Mouse (Mus musculus): ENCODE measurements around the gene Amn1.
"Not testable (repeated sequence)": the region's sequence is repeated elsewhere in the genome, so short reads cannot be mapped to it uniquely, and the experiment has no call there.

Gene Amn1

DNA sequence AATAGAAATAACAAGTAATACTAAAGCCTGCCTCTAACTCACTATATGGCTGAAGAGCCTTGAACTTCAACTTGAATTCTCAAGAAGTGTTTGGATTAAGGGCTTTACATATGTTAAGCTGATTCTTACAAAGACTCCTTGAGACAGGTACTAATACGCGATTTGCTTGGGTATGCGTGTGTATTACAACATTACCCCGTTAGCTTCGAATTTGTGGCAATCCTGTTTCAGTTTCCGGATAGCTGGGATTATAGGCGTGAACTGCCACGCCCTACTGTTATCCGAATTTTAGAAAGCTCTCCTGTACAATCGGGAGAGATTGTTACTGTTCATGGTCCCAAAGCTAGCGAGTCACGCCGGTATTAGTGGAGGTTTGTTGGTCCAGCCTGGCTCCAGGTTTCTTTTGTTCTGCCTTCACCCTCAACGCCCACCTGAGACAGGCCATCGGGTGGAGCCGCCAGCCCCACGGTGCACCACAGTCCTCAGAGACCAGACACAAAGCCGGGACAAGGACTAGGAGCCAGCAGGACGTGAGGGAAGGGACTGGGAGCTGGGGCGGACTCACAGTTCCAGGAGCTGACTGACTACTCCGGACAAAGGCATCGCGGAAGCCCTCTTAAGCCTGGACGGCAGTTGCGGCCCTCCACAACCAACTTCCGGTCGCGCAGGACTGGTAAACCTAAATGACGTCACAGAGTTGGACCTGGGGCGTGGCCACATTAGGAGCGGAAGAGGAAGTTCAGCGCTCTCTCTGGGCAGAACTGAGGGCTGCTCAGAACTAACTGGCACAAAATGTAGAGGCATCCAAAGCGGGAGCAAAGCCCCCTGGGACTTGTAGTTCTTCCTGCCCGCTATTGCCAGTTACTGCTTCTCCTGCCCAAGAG lies at the start of gene Amn1:
Gene Amn1, minus strand, starts transcription at position 672 of the 884 bp plus-strand sequence.
- peak; percentile 97 for DNase-seq (ENCODE audit: inconsistent ontology term)

DNA sequence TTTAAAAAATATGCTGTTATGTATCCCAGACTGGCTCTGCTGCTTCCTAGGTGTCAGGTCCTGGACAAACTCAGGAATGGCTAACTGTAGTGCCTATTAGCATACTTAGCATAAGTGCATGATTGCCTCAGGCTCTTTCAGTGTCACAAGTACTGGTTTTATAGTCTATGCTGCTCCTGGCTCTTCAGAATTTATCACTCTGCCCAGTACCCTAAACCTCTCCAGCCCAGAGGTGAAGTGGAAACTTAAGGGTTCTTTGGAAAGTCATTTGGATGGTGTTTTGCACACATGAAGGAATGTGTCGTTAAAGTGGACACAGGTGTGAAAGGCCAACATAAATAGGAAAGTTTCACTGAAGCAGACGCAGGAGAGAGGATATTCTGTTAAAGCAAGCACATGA lies 48.3 kb upstream of the Amn1 start:
- DNase-seq (ENCODE audit: inconsistent ontology term): no peak

DNA sequence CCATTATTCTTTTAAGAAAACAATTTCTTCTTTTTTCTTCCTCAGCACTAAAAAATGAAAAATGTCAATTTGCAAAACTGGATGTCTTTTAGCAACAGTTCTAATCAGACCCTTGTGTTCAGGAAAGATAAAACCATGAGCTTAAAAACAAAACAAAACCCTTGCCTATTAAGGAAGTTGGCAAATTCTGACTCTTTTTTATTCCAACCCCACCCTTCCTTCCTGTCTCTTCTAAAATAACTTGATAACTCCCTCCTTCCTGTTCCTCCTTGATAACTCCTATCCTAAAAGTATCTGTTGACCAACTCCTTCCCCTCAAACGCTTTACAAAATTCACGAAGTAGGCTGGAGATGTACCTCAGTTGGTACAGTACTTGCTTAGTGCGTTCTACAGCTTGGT lies 45.4 kb upstream of the Amn1 start:
- no peak for DNase-seq (ENCODE audit: inconsistent ontology term)

DNA sequence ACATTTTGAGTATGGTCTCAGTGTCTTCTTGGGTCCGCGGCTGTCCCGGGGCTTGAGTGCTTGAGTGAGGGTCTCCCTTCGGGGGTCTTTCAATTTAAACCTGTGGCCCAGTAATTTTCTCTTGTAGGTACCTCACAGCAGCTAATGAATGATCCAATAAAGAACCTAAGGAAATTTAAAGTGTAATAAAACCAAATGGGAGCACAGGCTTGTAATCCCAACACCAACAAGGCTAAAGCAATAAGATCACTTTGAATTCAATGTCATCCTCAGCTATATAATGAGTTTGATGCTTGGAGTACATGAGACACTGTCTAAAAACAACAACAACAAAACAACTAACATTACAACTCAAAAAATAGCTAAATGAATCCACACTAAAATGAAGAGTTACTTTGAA lies 36.2 kb upstream of the Amn1 start:
- DNase-seq (ENCODE audit: inconsistent ontology term): no peak

DNA sequence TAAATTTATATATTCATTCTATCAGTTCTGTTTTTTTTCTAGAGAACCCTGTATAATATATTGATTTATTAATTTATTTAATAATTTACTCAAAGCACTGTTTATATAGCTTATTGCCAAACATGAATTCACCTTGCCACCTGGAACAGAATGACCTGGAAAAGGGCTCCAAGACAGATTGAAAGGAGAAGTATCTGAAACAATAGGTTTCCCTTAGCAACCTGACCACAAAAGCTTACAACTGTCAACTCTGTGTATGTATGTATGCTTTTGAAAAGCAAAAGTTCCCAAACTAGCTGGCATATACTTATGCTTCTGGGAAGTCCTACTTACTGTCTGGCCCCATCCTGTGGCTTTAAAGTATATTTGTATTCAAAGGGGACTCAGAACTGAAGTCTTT lies 32.8 kb upstream of the Amn1 start:
- peak; percentile 49 for DNase-seq (ENCODE audit: inconsistent ontology term)

DNA sequence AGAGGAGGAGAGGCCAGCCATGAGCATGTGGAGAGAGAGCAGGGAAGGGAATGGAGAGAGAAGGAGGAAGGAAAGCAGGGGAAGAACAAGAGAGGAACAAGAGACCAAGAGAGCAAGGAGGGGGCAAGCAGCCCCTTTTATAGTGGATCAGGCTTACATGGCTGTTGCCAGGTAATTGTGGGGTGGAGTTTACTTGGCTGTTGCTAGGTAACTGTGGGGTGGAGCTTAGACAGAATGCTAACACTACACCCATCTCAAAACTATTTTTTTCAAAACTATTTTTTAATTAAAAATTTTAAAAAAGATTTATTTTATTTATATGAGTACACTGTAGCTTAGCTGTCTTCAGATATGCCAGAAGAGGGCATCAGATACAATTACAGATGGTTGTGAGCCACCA lies 10.1 kb upstream of the Amn1 start:
- DNase-seq (ENCODE audit: inconsistent ontology term): no peak

DNA sequence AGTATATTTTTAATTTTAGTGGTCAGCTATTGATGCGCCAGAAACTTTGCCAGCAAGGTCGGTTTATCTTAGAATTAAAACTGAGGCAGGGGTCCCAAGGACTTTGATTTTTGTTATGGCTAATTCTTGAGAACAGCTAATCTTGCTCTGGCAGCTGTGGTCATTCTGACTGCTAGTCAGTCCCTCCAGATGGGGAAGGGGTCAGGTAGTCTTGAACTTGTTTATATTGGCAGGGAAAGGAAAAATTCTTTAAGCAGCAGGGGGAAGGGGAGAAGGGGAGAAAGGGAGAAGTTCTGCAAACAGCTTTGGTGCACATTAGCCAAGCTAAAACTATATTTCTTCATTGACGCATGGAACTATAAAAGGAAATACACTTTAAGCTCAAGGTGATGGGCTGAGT lies 8.6 kb upstream of the Amn1 start:
- no peak for DNase-seq (ENCODE audit: inconsistent ontology term)

DNA sequence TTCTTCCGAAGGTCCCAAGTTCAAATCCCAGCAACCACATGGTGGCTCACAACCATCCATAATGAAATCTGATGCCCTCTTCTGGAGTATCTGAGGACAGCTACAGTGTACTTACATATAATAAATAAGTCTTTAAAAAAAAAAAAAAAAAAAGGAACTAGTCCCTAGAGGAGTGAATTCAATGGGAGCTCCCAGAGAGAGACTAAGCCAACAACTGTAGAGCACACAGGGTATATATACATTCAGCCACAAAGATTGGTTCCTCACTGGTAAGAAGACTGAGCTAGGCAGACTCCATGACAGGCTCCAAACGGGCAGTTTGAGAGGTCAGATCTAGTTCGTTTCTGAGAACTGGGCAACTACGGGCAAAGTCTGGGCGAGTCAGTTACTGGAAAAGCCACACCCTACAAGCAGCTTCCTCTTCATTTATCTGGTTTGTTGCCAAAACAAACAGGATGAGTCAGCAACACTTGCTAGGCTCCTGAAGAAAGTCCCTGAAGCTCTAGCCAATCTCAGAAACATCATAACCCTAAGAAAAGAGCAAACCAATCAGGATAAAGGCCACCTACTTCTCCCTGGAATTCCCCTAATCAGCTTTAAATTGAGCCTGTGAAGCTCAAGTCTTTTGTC lies 4.9 kb upstream of the Amn1 start:
- DNase-seq (ENCODE audit: inconsistent ontology term): peak; percentile 82

DNA sequence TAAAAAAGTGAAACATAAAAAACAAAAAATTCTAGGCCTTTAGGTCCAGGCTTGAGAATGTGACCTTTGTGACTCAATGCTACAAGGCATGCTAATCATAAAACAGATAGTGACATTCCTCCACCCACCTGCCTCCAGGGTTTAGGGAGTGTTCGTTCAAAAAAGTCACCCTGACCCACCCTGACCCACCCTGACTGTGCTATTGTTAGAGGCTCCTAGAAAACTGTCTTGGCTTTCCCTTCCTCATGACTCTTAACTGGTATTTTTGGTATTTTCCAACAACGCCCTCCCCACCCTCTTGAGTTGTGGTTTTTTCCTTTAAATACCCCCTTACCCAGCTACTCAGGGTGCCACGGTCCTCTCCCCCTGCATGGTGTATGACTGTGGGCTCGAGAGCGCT lies 3.4 kb upstream of the Amn1 start:
- not testable (repeated sequence) for DNase-seq (ENCODE audit: inconsistent ontology term)

DNA sequence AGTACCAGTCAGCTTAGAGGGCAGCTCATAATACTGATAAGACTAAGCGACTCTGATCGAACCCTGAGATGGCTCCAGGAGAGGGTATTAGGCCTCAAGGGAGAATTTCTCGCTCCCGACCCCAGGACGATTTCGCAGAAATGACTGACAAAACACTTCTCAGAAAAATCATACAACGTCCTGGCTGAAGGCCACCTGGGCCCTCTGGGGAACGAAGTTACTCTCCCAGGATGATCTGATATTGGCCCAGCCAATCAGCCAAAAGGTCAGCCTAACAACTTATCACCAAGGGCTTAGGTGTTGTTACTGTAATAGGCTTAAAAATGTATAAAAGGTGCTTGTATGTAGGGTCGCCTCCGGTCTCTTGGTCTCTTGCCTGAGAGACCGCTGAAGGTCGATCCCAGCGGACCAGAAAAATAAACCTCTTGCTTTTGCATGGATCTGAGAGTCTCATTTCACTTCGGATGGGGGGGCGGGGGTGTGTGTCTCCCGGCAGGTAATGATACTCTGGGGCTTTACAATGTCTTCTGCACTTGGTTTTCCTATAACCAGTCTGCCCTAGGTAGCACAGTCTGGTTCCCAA lies 919 bp upstream of the Amn1 start:
- no peak for DNase-seq (ENCODE audit: inconsistent ontology term)

DNA sequence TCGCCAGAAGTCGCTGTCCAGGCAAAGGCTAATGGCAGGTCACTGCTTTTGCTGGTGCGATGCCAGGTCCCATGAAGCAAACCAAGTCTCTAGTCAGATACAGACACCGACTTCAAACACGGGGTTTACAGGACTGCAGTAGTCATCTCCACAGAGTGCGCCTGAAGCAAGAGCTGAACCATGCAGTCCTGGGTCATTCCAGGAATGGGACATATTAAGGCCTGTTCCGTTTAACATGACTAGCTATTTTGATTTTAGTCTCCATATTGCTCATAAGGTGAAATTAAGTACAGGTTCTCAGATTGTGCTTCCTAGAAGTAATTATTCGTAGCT lies 379 bp upstream of the Amn1 start:
- DNase-seq (ENCODE audit: inconsistent ontology term): no peak

DNA sequence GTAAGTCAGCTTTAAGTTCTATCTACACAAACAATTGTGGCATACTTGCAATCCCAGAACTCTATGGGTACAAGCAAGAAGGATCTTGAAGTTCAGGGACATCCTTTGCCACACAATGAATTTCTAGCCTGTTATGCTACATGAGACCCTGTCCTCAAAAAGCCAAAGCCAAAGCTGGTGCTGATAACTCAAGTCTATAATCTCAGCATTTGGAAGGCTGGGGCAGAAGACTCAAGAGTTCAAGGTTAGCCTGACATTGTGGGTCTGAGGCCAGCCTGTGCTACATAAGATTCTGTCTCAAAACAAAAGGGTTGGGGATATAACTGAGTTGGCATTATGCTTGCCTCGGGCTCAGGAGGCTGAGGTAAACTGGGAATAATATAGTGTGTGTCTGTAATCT lies 1.1 kb downstream of the Amn1 start:
- no peak for DNase-seq (ENCODE audit: inconsistent ontology term)

DNA sequence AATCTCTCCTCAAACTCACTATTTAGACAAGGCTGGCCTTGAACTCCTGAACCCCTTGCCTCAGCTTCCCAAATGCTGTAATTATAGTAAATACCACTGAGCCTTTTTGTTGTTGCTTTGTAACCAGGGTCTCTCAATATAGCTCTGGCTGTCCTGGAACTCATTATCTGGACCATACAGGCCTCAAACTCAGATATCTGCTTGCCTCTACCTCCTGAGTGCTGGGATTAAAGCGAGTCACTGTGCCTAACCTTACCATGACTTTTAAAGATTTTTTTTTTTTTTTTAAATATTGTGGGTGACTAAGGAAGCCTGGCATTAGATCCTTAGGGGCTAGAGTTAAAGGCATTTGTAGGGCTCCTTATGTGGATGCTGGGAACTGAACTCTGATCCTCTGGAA lies 4.5 kb downstream of the Amn1 start:
- DNase-seq (ENCODE audit: inconsistent ontology term): no peak

DNA sequence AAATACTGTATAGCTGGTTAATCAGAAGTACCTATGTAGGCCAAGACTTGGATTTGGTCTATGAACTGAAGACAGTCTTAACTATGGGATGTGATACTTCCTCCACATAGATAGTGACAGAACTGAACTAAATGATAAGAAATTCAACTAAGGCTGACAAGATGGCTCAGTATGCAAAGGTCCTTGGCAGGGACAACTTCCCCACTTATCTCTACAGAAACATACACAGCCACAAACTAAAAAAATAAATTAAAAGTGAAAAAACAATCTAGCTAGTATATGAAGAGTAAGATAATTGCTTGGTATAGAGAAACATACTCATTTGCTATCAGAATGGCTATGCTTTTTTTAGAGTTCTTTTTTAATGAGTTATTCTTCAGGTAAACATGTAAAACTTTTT lies 9.4 kb downstream of the Amn1 start:
- DNase-seq (ENCODE audit: inconsistent ontology term): no peak

DNA sequence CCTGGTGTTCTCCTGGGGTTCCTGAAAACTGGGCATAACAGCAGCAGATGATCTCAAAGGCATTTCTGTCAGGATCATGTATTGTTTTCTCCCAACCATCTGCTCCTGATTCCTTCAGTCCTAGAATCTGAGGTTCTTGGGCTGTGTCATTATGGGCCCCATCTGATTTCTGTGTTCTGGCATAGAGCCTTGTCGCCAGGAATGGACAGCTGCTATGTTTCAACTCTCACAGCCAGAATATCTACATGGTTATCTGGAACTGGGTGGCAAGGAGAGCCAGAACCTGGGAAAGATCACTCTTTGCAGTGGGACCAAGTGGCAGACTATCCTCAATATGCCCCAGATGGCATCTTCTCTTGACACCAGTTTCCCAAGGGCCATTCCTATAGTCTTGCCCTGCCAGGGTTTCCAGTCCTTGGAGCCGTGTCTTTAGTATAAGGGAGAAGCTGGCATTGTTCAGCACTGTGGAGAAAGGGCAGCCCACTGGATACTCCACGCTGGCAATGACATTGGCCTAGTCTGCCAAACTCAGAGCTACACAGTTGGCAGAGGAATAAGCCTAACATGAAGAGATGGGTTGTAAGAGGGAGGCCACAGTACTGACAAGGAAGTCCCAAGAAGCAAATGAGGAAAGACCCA lies 13.5 kb downstream of the Amn1 start:
- no peak for DNase-seq (ENCODE audit: inconsistent ontology term)

DNA sequence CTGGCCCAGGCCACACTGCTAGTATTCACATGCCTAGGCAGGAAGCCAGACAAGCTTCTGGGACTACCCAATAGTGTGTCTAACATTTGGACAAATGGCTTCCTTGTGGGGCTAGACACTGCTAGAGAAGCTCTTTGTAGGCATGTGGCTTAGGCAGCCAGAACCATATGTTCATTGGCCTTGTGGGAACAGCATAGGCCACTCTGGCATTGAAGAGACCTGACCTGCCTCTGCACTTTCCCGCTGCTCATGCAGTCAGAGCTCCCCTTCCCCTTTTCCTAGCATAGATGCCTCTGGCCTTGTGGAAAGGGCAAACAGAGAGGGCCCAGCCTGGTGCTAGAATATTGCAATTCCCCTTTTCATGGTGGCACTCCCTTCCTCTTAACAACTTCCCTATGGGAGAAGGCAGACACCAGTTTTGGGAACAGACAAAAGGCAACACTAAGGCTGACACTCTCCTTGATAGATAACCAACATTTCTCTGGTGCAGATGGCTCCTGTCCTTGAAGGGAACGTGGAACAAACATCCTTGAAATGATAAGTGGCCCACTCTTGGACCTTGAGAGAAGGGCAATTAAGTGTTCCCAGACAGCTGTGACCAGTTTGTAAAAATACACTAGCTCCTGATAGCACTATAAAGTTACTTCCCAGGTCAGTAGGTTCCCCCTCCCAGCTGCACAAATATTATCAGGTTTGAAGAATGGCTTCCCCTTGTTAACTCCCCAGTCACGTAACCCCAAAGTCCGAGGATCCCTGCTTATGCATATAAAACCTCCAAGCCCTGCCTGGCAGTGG lies 14.5 kb downstream of the Amn1 start:
- DNase-seq (ENCODE audit: inconsistent ontology term): no peak

DNA sequence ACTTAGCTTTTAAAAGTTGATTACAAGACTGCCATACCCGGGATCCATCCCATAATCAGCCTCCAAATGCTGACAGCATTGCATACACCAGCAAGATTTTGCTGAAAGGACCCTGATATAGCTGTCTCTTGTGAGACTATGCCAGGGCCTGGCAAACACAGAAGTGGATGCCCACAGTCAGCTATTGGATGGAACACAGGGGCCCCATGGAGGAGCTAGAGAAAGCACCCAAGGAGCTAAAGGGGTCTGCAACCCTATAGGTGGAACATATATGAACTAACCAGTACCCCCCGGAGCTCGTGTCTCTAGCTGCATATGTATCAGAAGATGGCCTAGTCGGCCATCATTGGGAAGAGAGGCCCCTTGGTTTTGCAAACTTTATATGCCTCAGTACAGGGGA lies 18.5 kb downstream of the Amn1 start:
- not testable (repeated sequence) for DNase-seq (ENCODE audit: inconsistent ontology term)

DNA sequence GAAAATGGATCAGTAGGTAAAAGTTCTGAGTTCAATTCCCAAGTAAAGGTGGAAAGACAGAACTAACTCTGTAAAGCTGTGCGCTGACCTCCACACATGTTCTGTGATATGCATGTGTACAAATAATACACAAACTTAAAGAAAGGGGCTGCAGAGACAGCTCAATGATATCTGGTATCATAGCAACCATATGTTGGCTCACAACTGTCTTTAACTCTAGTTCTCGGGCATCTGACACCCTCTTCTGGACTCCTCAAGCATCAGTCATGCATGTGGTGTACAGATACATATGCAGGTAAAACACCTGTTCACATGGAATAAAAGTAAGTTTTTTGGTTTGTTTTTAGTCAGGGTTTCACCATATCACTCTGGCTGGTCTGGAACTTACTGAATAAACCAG lies 20.1 kb downstream of the Amn1 start:
- DNase-seq (ENCODE audit: inconsistent ontology term): no peak

DNA sequence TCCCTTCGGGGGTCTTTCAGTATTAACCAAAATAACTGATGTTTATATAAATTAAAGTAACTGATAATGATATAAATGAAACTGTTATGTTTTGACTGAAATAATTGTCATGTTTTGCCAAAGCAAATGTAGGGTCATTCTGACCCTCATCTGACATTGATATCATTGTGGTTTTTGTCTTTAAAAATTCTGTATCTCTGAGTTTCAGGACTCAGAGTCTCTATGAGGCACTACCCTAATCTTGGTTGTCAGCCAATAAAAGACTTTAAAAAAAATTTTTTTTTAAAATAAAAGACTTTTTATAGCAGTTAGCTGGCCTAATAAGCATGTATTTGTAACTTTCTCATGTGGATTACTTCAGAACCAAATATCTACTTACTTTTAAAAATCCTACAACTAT lies 20.8 kb downstream of the Amn1 start:
- DNase-seq (ENCODE audit: inconsistent ontology term): peak; percentile 36

DNA sequence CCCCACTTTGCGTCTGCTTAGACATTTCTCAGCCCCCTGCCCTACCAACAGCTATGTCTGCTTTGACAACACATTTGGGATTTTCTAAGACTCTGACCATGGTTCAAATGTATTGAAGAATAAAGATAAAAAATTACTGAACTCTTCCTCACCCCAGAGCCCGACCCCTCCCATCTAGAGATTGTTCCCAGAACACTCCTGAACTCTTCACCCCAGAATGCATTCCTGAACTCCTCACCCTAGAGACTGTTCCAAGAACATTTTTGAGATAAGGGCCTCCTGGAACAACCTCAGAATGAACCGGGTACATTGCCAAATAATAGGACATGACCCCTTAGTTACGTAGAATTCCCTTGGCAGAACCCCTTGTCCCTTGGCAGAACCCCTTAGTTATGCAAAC lies 21.5 kb downstream of the Amn1 start:
- DNase-seq (ENCODE audit: inconsistent ontology term): not testable (repeated sequence)

DNA sequence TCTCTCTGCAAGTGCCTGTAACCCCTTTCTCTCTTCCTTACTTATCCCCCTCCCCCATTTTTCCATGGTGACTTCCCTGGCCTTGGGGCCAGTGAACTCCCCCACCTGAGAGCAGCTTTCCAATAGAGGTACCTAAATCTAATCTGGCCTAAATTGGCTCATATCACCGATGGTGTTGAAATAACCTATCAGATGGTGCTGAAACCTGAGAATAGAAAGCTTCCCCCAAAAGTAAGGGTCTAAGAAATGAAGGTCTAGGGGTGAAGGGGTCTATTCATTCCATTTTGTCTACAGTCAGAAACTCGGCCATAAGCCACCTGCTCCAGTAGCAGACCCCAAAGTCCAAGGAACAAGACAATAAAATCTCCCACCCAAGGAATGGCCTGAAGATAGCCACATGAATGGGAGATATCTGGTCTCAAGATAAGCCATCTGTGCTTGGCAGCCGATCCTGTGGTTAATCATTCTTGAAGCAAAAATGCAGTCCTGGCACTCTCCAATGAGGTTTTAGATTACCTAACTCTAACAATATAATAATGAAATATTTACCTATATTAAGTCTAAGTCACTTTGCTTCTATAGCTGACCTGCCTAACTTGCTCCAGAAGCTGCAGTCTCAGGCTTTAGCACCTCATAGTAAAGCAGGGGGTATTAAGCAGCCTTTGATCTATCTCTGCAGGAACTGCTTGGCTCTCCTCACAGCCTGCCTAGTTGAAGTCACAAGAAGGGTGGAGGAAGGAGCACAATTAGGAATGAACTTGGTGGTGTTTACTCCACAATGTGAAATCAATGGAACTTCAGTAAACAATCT lies 33.3 kb downstream of the Amn1 start:
- peak; percentile 30 for DNase-seq (ENCODE audit: inconsistent ontology term)
